Mouse (Mus musculus): ENCODE measurements around the gene Hs6st2. TPM values are rescaled to one million over a fixed set of nuclear protein-coding genes. Genes with fewer than 3 reads are reported as not detected.
A peak's percentile ranks its signal among the peaks of the same experiment; 100 is the strongest.

Gene Hs6st2
- polyA plus RNA-seq, 1 experiment from 2014 or later, result 16.6 TPM

DNA sequence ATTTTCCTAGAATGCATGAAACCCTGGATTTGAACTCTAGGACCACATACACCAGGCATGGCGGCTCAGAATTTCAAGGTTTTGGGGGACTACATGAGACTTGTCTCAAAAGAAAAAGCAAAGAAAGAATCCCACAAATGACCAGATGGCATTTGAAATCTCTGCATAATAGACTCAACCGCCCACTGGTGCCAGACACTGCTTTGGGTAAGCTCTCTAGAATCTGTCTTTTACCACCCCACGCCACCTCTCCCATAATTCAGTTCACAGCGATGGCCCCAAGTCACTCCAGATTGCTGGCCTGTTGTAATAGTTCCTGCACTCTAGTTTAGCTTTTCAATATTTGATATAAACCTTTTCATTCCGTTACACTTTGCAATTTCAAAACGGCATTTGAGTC, 146.4 kb downstream of the Hs6st2 start:
- no peaks in the 10 kb centered on the region for H3K27me3 ChIP-seq (ENCODE audit: insufficient read depth, poor library complexity, severe bottlenecking)
- no peak overlapping the region for H3K4me3 ChIP-seq
- WGBS, result 92% methylated on average over 6 of the region's 6 CpGs
- no peak for DNase-seq (ENCODE audit: low spot score)
- H3K4me1 ChIP-seq (replicated peaks), result no peaks in the 10 kb centered on the region
- H3K36me3 ChIP-seq, result no peaks in the 10 kb centered on the region
- H3K9me3 ChIP-seq, result no peaks in the 10 kb centered on the region
- H3K27ac ChIP-seq, result no peak overlapping the region

DNA sequence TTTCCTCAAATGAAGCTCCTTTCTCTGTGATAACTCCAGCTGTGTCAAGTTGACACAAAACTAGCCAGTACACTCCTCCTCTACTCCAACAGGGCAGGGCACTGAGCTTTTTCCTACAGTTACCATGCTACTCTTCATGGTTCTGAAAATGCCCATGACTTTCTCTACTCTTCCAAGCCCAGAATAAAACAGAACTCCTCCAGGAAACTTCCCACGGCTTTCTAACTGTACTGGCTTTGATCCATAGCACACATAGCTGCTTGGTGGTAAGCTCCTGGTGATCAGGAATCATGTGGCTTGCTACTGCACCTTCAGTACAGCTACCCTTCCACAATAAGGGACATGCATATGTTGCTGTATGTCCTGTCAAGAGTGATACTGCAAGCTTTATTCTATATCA, 150.5 kb downstream of the Hs6st2 start:
- DNase-seq (ENCODE audit: low spot score), result no peak
- Histone ChIP-seq H3K4me1 (replicated peaks) (no peaks in the 10 kb centered on the region), H3K27ac (no peak overlapping the region), H3K4me3 (no peak overlapping the region), H3K36me3 (no peaks in the 10 kb centered on the region), H3K9me3 (no peaks in the 10 kb centered on the region), H3K27me3 (ENCODE audit: insufficient read depth, poor library complexity, severe bottlenecking) (no peaks in the 10 kb centered on the region)
- 79% methylated on average over 1 of the region's 1 CpGs for WGBS

DNA sequence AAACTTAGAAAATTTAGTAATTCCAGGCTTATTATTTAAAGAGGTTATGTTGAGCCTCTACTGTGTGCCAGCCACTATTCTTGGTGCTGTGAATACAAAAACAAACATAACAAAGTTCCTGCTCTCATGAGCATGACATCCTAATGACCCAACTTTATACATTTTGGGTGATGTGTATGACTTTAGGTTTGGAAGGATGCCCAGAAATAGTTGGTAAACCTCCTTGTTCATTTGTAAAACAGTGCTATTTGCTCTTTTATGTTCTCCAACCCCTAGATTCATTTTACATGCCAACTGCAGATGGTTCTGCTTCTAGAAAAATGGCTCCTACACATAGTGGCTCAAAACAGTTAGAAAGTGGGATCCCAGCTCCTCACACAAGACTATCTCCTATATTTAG, 153.1 kb downstream of the Hs6st2 start:
- no peak for DNase-seq (ENCODE audit: low spot score)
- Histone ChIP-seq H3K4me3 (no peak overlapping the region), H3K27me3 (ENCODE audit: insufficient read depth, poor library complexity, severe bottlenecking) (no peaks in the 10 kb centered on the region), H3K27ac (no peak overlapping the region), H3K9me3 (no peaks in the 10 kb centered on the region), H3K4me1 (replicated peaks) (no peaks in the 10 kb centered on the region), H3K36me3 (no peaks in the 10 kb centered on the region)

DNA sequence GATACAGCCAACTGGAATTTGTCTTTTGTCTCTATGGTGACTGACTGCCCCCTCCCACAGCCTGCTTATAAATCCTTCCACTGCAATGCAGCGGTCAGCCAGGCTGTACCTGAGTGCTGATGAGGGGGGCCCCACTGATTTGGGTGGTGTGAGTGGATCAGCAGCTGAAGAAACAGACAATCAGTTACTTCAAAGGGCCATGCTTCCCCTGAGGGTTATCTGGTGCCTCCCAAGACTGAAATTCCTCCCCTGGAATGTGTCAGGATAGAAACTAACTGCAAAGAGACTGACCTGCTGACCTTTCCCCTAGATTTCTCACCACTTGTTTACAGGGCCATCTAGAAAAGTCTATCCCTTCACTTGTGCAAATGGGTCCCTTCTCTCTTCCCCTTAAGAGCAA, 166.8 kb downstream of the Hs6st2 start:
- H3K4me3 ChIP-seq, result no peak overlapping the region
- H3K36me3 ChIP-seq, result no peaks in the 10 kb centered on the region
- H3K27ac ChIP-seq, result no peak overlapping the region
- H3K9me3 ChIP-seq, result no peaks in the 10 kb centered on the region
- DNase-seq (ENCODE audit: low spot score), result peak; percentile 8
- H3K4me1 ChIP-seq (replicated peaks), result peaks cover 3% of the 10 kb centered on the region; the same call in 1 of the 2 replicates
- WGBS, result 44% methylated on average over 1 of the region's 1 CpGs
- no peaks in the 10 kb centered on the region for H3K27me3 ChIP-seq (ENCODE audit: insufficient read depth, poor library complexity, severe bottlenecking)

DNA sequence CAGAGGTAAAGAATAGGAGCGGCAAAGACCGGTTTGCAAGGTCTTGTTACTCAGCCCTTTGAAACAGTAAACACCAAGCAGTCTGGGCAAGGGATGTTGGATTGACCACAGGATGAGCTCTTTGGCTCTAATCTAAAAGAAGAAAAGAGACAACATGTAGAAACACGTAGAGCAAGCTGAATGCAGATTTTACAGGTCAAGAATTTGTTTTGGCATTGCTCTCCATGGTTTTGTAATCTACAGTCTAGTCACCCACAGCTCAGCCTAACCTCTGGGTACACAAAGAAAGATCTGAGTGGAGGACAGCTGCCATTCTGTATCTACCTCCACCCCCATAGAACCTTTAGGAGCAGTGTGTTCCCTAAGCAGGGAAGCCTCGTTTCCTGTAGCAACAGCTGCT, 175.1 kb downstream of the Hs6st2 start:
- H3K9me3 ChIP-seq, result no peaks in the 10 kb centered on the region
- no peaks in the 10 kb centered on the region for H3K36me3 ChIP-seq
- no peak for DNase-seq (ENCODE audit: low spot score)
- peaks cover 9% of the 10 kb centered on the region for H3K27me3 ChIP-seq (ENCODE audit: insufficient read depth, poor library complexity, severe bottlenecking)
- no peak overlapping the region for H3K27ac ChIP-seq
- WGBS, result 77% methylated on average over 4 of the region's 4 CpGs
- H3K4me3 ChIP-seq, result no peak overlapping the region
- no peaks in the 10 kb centered on the region for H3K4me1 ChIP-seq (replicated peaks)

DNA sequence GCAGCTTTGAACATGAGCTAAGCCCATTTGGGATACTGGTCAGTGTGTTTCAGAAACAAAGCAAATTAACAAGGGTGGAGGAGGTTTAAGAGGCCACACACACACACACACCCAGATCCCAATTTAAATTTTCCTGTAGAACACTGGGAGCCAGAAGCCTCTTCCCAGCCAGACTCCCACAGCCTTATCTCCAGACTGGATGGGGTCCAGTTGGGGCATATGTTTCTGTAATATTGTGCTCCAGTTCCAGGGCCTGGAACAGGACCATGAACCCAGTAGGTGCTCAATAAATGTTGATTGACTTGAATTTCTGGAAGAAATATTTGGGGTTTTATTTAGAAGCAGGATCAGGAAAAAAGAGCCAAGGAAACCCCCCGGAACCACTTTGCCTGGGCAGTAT, 176.0 kb downstream of the Hs6st2 start:
- no peaks in the 10 kb centered on the region for H3K9me3 ChIP-seq
- H3K4me1 ChIP-seq (replicated peaks), result no peaks in the 10 kb centered on the region
- WGBS, result 90% methylated on average over 1 of the region's 1 CpGs
- DNase-seq (ENCODE audit: low spot score), result no peak
- no peaks in the 10 kb centered on the region for H3K36me3 ChIP-seq
- H3K4me3 ChIP-seq, result no peak overlapping the region
- no peak overlapping the region for H3K27ac ChIP-seq
- H3K27me3 ChIP-seq (ENCODE audit: insufficient read depth, poor library complexity, severe bottlenecking), result peaks cover 9% of the 10 kb centered on the region

DNA sequence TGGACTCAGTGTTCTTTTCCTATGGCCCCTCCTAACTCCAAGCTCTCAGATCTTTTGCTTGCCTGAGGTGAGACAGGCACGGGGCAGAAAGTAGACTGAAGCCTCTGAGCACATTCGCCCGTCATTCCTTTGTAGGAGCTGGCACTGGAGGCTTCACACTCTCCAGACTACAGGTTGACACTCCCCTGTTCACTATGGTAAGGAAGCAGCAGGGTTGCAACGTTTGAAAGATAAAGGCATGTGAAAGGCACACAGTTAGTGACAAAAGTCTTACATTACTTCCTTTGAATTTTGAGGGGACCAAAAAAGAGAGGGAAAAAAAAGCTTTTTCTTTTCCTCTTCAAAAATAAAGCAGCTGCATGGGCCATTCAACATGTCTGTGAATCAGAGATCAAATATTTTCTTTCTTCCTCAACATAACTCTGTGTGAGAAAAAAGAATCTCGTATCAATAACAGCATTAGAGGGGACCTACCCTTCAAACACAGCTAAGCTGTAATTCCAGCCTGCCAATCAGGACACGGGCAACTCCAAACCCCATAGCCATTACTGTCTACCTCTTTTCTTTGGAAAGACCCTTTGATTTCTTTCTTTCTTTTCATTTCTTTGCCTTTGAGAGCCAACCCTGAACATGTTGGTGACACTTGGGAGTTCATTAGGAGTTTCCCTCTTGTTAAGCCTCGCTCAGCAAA, 177.7 kb downstream of the Hs6st2 start:
- Histone ChIP-seq H3K9me3 (no peaks in the 10 kb centered on the region), H3K36me3 (no peaks in the 10 kb centered on the region), H3K4me3 (no peak overlapping the region), H3K4me1 (replicated peaks) (no peaks in the 10 kb centered on the region), H3K27ac (no peak overlapping the region), H3K27me3 (ENCODE audit: insufficient read depth, poor library complexity, severe bottlenecking) (peaks cover 9% of the 10 kb centered on the region)
- WGBS, result 60% methylated on average over 7 of the region's 7 CpGs
- DNase-seq (ENCODE audit: low spot score), result no peak

DNA sequence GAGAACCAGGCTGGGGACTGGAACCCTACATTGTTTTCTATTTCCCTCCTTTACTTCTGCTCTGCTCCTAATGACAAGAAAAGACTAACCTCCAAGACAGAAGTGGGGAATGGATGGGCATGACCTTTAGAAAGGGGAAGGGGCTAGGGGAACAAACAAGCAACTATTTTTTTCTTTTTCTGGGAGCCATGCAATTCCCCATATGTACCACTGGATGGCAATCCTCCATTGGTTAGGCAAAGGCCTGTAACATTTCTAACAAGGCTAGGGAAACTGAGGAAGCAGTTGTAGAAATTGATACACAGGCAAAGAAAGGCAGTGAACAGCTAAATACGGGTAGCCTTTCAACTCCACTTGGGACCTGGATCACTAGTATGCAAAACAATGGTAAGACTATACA, 183.8 kb downstream of the Hs6st2 start:
- Histone ChIP-seq H3K27me3 (ENCODE audit: insufficient read depth, poor library complexity, severe bottlenecking) (0 out of 2 replicates have a peak, but pooled peaks cover 5% of the 10 kb centered on the region), H3K36me3 (no peaks in the 10 kb centered on the region), H3K4me3 (no peak overlapping the region), H3K4me1 (replicated peaks) (no peaks in the 10 kb centered on the region), H3K27ac (no peak overlapping the region), H3K9me3 (no peaks in the 10 kb centered on the region)
- WGBS, result 49% methylated on average over 1 of the region's 1 CpGs
- no peak for DNase-seq (ENCODE audit: low spot score)

DNA sequence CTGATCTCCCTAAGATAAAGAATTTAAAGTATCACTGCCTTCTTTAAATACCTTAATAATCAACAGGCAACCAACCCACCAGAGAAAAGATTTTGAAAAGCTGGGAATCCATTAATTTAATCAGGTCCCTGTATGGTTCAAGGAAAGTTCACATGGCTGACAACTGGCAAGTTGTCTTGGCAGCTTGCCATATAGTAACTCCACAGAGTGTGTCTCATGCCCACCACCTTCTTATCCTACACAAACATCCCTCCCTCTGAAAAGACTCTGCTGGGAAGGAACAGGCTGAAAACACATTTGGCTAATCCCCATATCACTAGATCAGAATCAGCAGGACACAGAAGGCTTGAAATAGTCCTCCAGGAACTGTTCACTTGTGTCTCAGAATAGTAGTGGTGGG, 193.3 kb downstream of the Hs6st2 start:
- no peak overlapping the region for H3K4me3 ChIP-seq
- no peaks in the 10 kb centered on the region for H3K36me3 ChIP-seq
- no peak overlapping the region for H3K27ac ChIP-seq
- H3K4me1 ChIP-seq (replicated peaks), result no peaks in the 10 kb centered on the region
- no peaks in the 10 kb centered on the region for H3K27me3 ChIP-seq (ENCODE audit: insufficient read depth, poor library complexity, severe bottlenecking)
- DNase-seq (ENCODE audit: low spot score), result no peak
- H3K9me3 ChIP-seq, result no peaks in the 10 kb centered on the region

DNA sequence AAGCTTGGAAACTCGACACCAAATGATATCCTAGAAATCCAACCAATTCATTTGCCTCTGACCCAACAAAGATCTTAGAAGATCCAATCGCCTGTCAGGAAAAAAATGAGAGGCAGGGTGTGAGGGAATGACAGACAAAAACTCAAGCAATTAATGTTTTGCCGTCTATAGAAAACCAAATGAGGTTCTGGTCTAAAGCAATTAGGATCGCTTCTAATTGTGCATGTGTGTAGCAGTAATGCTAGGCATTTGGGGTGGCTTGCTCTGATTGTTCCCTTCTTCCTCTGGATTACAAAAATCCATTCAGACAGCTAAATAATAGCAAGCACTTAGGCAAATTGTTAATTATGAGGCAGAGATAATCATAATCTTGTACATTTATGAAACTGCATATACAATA, 212.2 kb downstream of the Hs6st2 start:
- no peak for DNase-seq (ENCODE audit: low spot score)
- Histone ChIP-seq H3K9me3 (no peaks in the 10 kb centered on the region), H3K36me3 (no peaks in the 10 kb centered on the region), H3K4me1 (replicated peaks) (no peaks in the 10 kb centered on the region), H3K4me3 (no peak overlapping the region), H3K27ac (no peak overlapping the region), H3K27me3 (ENCODE audit: insufficient read depth, poor library complexity, severe bottlenecking) (no peaks in the 10 kb centered on the region; the same call in 1 of the 2 replicates)
- WGBS, result 80% methylated on average over 4 of the region's 4 CpGs

DNA sequence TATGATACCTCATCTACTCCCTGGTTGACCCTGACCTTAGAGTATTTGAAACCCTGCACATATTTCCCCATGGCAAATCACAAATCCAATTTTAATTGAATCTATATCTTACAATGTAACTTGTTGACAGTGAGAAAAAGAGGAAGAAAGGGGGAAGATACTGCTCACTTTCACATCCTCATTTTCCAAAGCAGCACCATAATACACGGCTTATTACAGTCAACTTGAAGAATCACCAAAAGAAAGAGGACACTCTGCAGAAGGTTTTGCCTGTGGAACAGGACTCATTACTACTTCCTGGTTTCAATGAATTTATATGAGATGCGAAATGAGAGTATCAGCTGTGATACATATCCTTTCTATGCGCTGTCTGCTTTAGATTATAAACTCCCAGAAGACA, 220.2 kb downstream of the Hs6st2 start:
- Histone ChIP-seq H3K4me1 (replicated peaks) (no peaks in the 10 kb centered on the region), H3K4me3 (no peak overlapping the region), H3K27ac (no peak overlapping the region), H3K36me3 (no peaks in the 10 kb centered on the region), H3K27me3 (ENCODE audit: insufficient read depth, poor library complexity, severe bottlenecking) (no peaks in the 10 kb centered on the region; the same call in 1 of the 2 replicates), H3K9me3 (no peaks in the 10 kb centered on the region)
- WGBS, result 87% methylated on average over 3 of the region's 3 CpGs
- DNase-seq (ENCODE audit: low spot score), result no peak

DNA sequence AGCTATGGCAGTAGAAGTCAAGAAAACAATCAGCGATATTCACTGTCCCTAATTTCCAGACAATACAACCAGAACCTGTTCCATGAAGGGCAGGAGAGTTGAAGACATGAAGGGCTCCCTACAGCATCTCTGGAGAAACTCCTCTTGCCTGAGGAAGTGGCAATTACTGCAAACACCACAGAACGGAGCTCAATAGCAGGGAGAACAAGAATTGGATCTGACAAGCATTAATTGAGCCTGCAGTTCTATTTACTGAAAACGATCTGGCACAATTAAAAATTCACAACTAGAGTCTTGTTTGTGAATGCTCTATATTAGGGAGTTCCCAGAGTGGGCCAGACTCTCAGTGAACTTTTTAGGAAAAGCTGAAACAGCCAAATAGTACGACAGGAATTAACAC, 238.3 kb downstream of the Hs6st2 start:
- DNase-seq (ENCODE audit: low spot score), result no peak
- no peak overlapping the region for H3K4me3 ChIP-seq
- H3K36me3 ChIP-seq, result no peaks in the 10 kb centered on the region
- H3K9me3 ChIP-seq, result no peaks in the 10 kb centered on the region
- no peaks in the 10 kb centered on the region for H3K4me1 ChIP-seq (replicated peaks)
- 80% methylated on average over 4 of the region's 4 CpGs for WGBS
- H3K27ac ChIP-seq, result no peak overlapping the region
- no peaks in the 10 kb centered on the region for H3K27me3 ChIP-seq (ENCODE audit: insufficient read depth, poor library complexity, severe bottlenecking)

DNA sequence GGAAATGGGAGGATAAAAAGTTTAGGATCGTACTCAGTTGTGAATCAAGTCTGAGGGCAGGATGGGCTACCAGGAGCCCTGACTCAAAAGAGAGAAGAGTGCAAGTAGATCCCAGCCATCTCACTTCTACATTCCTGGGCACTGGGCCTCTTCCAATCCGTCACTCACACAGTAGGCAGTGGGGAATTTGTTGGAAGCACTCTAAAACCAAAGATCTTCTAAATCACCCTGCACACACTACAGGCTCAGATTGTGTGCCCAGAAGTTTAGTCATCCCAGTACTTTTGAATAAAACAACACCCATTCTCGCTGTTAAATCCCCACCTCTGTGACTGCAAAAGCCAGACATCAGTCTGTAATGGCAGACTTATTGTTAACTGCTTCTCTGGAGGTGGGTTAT, 249.9 kb downstream of the Hs6st2 start:
- no peaks in the 10 kb centered on the region for H3K27me3 ChIP-seq (ENCODE audit: insufficient read depth, poor library complexity, severe bottlenecking)
- H3K9me3 ChIP-seq, result no peaks in the 10 kb centered on the region
- WGBS, result 66% methylated on average over 3 of the region's 3 CpGs
- H3K36me3 ChIP-seq, result no peaks in the 10 kb centered on the region
- H3K4me3 ChIP-seq, result no peak overlapping the region
- no peak overlapping the region for H3K27ac ChIP-seq
- no peak for DNase-seq (ENCODE audit: low spot score)
- no peaks in the 10 kb centered on the region for H3K4me1 ChIP-seq (replicated peaks)

DNA sequence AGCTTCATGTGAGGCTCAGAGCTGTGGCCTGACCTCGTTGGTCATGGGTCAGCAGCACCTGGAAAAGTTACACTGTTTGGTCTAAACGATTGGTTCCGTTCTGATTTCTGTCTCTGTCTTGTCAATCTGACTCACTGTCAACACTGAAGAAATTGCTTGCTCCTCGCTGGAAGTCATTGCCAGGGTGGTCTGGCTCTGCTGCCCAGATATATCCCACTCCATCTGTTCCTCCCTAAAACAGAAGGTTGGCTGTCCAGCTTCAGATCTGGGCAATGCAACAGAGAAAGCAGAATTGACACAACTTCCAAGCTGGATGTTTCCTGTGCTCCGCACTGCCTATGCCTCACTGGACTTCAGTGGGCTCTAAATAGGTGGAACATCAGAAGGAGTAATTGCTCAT, 256.6 kb downstream of the Hs6st2 start:
- H3K27me3 ChIP-seq (ENCODE audit: insufficient read depth, poor library complexity, severe bottlenecking), result no peaks in the 10 kb centered on the region
- 72% methylated on average over 5 of the region's 5 CpGs for WGBS
- no peaks in the 10 kb centered on the region for H3K9me3 ChIP-seq
- H3K4me1 ChIP-seq (replicated peaks), result no peaks in the 10 kb centered on the region
- H3K27ac ChIP-seq, result no peak overlapping the region
- DNase-seq (ENCODE audit: low spot score), result no peak
- H3K36me3 ChIP-seq, result no peaks in the 10 kb centered on the region
- no peak overlapping the region for H3K4me3 ChIP-seq

All from hindbrain, embryonic 10.5 days (tissue).